Mouse (Mus musculus) cerebellum, adult 18-20 months (tissue): ENCODE measurements around the gene Esd.

Experiments used
- DNase-seq, 2 experiments: peaks; one replicate each; pipeline ENCODE4 v3.0.0; 2021

Gene Esd

DNA sequence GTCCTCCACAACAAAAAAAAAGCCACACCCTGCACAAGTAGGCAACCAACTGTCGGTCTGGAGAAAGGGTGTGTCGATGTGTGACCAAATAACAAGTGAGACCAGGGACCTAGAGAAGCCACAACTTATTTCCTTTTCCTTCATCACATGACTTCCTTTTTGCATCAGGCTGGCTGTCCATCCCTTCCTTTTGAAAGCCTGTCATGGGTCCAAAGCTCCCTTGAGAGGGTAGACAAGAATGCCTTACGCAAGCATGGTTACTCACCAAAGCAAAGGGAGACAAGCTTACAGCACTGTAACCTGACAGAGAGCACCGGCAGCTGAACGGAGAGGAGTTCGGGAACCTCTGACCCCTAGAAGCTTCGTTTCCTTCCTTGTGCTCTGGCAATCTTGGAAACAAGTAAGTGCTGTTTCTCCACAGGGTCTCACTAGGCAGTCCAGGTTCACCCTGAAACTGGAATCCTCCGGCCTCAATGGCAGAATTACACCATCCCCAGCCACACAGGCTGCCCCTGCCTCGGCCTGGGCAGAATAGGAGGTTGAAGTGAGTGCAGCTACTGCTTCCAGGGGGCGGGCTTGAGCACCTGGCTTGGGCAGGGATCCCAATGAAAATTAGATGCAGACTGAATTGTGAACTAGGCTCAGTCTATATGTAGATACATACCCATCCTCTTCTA, 65.4 kb downstream of the Esd start:
- no peak for DNase-seq

DNA sequence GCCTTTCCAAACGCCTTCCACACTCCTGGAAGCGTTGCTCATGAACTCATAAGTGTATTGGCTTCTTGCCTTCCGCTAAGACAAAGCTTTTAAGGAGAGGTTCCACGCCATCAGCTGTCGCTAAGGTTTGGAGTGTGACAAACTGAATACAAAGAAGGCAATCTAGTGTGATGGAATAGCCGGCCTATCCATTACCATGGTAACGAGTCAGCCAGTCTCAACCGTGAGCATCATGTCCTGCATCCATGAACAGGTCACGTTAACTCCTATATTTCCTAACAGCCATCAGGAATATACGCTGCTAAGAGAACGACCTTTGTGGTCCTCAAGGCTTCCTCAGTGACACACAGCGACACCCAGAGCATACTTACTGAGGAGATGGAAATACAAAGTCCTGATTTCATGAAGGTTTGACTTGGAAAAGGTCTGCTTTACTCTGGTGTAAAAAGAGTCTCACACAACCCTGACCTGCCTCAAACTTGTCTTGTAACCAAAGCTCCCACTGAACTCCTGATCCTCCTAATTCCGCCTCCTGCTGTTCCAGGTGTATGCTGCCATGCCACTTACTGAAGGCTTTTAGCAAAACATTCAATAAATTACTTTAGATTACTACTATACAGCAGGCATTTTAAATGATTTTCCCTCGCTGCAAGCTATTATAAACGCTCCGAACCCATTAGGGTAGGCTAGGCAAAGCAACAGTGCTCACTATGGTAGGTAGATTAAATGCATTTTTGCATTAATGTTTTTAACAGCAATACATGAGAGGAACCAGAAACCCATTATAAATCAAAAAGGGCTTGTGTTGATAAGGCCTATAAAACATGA, 66.2 kb downstream of the Esd start:
- DNase-seq = no peak
